Mouse (Mus musculus): Measurements from ENCODE around the gene Myo3b. TPM values are rescaled to one million over a fixed set of nuclear protein-coding genes. Genes with fewer than 3 reads are reported as not detected.

Gene Myo3b
- polyA plus RNA-seq, 1 experiment, result not detected

- Histone ChIP-seq H3K27ac (ENCODE audit: insufficient read depth, low read length) (no peak overlapping the region), H3K4me1 (ENCODE audit: control insufficient read depth, insufficient read depth, low read length) (no peaks in the 10 kb centered on the region), H3K4me3 (ENCODE audit: insufficient read depth, low read length) (no peak overlapping the region)
- no peak for TF ChIP-seq POLR2A (IDR thresholded peaks at IDR 0.05; ENCODE audit: low read depth, low read length)
- TF ChIP-seq CTCF (IDR thresholded peaks at IDR 0.05; ENCODE audit: borderline replicate concordance, insufficient read depth, low read length), result no peak
Measured at GRCm38 (mm10) chr2:70355026-70355425, 316.1 kb downstream of the Myo3b start.

- TF ChIP-seq POLR2A (IDR thresholded peaks at IDR 0.05; ENCODE audit: low read depth, low read length), result no peak
- no peak for TF ChIP-seq CTCF (IDR thresholded peaks at IDR 0.05; ENCODE audit: borderline replicate concordance, insufficient read depth, low read length)
- Histone ChIP-seq H3K4me1 (ENCODE audit: control insufficient read depth, insufficient read depth, low read length) (no peaks in the 10 kb centered on the region), H3K27ac (ENCODE audit: insufficient read depth, low read length) (no peak overlapping the region), H3K4me3 (ENCODE audit: insufficient read depth, low read length) (no peak overlapping the region)
Measured at GRCm38 (mm10) chr2:70369421-70369820, 330.5 kb downstream of the Myo3b start.

GRCm38 (mm10) chr2:70379341-70379740, 340.4 kb downstream of the Myo3b start:
- no peak for TF ChIP-seq POLR2A (IDR thresholded peaks at IDR 0.05; ENCODE audit: low read depth, low read length)
- TF ChIP-seq CTCF (IDR thresholded peaks at IDR 0.05; ENCODE audit: borderline replicate concordance, insufficient read depth, low read length), result no peak
- H3K4me1 ChIP-seq (ENCODE audit: control insufficient read depth, insufficient read depth, low read length), result no peaks in the 10 kb centered on the region
- H3K27ac ChIP-seq (ENCODE audit: insufficient read depth, low read length), result no peak overlapping the region
- H3K4me3 ChIP-seq (ENCODE audit: insufficient read depth, low read length), result no peak overlapping the region

- H3K4me1 ChIP-seq (ENCODE audit: control insufficient read depth, insufficient read depth, low read length), result no peaks in the 10 kb centered on the region
- no peak for TF ChIP-seq POLR2A (IDR thresholded peaks at IDR 0.05; ENCODE audit: low read depth, low read length)
- no peak for TF ChIP-seq CTCF (IDR thresholded peaks at IDR 0.05; ENCODE audit: borderline replicate concordance, insufficient read depth, low read length)
- no peak overlapping the region for H3K4me3 ChIP-seq (ENCODE audit: insufficient read depth, low read length)
- no peak overlapping the region for H3K27ac ChIP-seq (ENCODE audit: insufficient read depth, low read length)
Measured at GRCm38 (mm10) chr2:70379939-70380338, 341.0 kb downstream of the Myo3b start.

GRCm38 (mm10) chr2:70388645-70389044, 349.7 kb downstream of the Myo3b start:
- H3K4me1 ChIP-seq (ENCODE audit: control insufficient read depth, insufficient read depth, low read length), result no peaks in the 10 kb centered on the region
- H3K27ac ChIP-seq (ENCODE audit: insufficient read depth, low read length), result no peak overlapping the region
- no peak overlapping the region for H3K4me3 ChIP-seq (ENCODE audit: insufficient read depth, low read length)
- TF ChIP-seq CTCF (IDR thresholded peaks at IDR 0.05; ENCODE audit: borderline replicate concordance, insufficient read depth, low read length), result no peak

- TF ChIP-seq CTCF (IDR thresholded peaks at IDR 0.05; ENCODE audit: borderline replicate concordance, insufficient read depth, low read length) (no peak), POLR2A (IDR thresholded peaks at IDR 0.05; ENCODE audit: low read depth, low read length) (no peak)
- no peak overlapping the region for H3K27ac ChIP-seq (ENCODE audit: insufficient read depth, low read length)
- no peaks in the 10 kb centered on the region for H3K4me1 ChIP-seq (ENCODE audit: control insufficient read depth, insufficient read depth, low read length)
- H3K4me3 ChIP-seq (ENCODE audit: insufficient read depth, low read length), result no peak overlapping the region
Measured at GRCm38 (mm10) chr2:70389162-70389561, 350.2 kb downstream of the Myo3b start.

- no peak overlapping the region for H3K27ac ChIP-seq (ENCODE audit: insufficient read depth, low read length)
- no peaks in the 10 kb centered on the region for H3K4me1 ChIP-seq (ENCODE audit: control insufficient read depth, insufficient read depth, low read length)
- no peak overlapping the region for H3K4me3 ChIP-seq (ENCODE audit: insufficient read depth, low read length)
Measured at GRCm38 (mm10) chr2:70397734-70398276, 358.9 kb downstream of the Myo3b start.

GRCm38 (mm10) chr2:70399441-70400115, 360.7 kb downstream of the Myo3b start:
- H3K4me1 ChIP-seq (ENCODE audit: control insufficient read depth, insufficient read depth, low read length), result no peaks in the 10 kb centered on the region
- TF ChIP-seq CTCF (IDR thresholded peaks at IDR 0.05; ENCODE audit: borderline replicate concordance, insufficient read depth, low read length), result no peak
- TF ChIP-seq POLR2A (IDR thresholded peaks at IDR 0.05; ENCODE audit: low read depth, low read length), result no peak
- H3K27ac ChIP-seq (ENCODE audit: insufficient read depth, low read length), result no peak overlapping the region
- H3K4me3 ChIP-seq (ENCODE audit: insufficient read depth, low read length), result no peak overlapping the region

More at GRCm38 (mm10) chr2:70397734-70398276, 358.9 kb downstream of the Myo3b start:
- TF ChIP-seq POLR2A (IDR thresholded peaks at IDR 0.05; ENCODE audit: low read depth, low read length), result no peak

- H3K27ac ChIP-seq (ENCODE audit: insufficient read depth, low read length), result no peak overlapping the region
- H3K4me3 ChIP-seq (ENCODE audit: insufficient read depth, low read length), result no peak overlapping the region
- no peaks in the 10 kb centered on the region for H3K4me1 ChIP-seq (ENCODE audit: control insufficient read depth, insufficient read depth, low read length)
- no peak for TF ChIP-seq CTCF (IDR thresholded peaks at IDR 0.05; ENCODE audit: borderline replicate concordance, insufficient read depth, low read length)
- TF ChIP-seq POLR2A (IDR thresholded peaks at IDR 0.05; ENCODE audit: low read depth, low read length), result no peak
Measured at GRCm38 (mm10) chr2:70400321-70400720, 361.4 kb downstream of the Myo3b start.

- H3K4me1 ChIP-seq (ENCODE audit: control insufficient read depth, insufficient read depth, low read length), result no peaks in the 10 kb centered on the region
- H3K27ac ChIP-seq (ENCODE audit: insufficient read depth, low read length), result no peak overlapping the region
- no peak overlapping the region for H3K4me3 ChIP-seq (ENCODE audit: insufficient read depth, low read length)
- TF ChIP-seq POLR2A (IDR thresholded peaks at IDR 0.05; ENCODE audit: low read depth, low read length), result no peak
- TF ChIP-seq CTCF (IDR thresholded peaks at IDR 0.05; ENCODE audit: borderline replicate concordance, insufficient read depth, low read length), result no peak
Measured at GRCm38 (mm10) chr2:70404301-70404700, 365.4 kb downstream of the Myo3b start.

Data from embryonic fibroblast, embryonic 13.5 days (primary cell).